Mouse (Mus musculus) T-helper 1 cell (primary cell): ENCODE data around the gene Gmeb2.
"Not testable (repeated sequence)": the region's sequence is repeated elsewhere in the genome, so short reads cannot be mapped to it uniquely, and the experiment has no call there.

Experiments
- in situ Hi-C: fragments of 300-600 bp; cut with MboI, MseI; formaldehyde crosslinking; loops from one replicate; pipeline ENCODE4 v1.15.1; 2025; ENCODE audit warnings: high pct_unique_total_duplicates

Gene Gmeb2

DNA sequence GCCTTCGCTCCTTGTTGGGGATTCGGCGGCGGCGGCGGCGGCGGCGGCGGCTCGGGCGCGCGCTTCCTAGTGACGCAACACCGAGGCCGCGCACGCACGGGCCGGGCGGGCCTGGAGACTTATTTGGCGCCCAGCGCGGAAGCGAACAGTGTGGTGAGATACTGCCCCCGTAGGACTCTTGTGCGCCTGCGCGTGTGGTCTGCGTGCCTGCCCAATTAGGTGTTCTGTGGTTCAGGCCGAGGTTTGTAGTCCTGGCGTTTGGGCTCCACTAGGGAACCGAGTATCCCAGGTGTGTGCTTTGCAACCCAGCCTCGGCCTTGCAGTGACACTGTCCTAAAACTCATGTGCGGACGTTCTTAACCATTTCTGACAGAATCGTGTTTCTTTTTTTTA lies at the start of gene Gmeb2:
Gene Gmeb2 (minus strand): TSS at position 78 of the 393 bp plus-strand sequence.
- in situ Hi-C loops = not testable (repeated sequence)

DNA sequence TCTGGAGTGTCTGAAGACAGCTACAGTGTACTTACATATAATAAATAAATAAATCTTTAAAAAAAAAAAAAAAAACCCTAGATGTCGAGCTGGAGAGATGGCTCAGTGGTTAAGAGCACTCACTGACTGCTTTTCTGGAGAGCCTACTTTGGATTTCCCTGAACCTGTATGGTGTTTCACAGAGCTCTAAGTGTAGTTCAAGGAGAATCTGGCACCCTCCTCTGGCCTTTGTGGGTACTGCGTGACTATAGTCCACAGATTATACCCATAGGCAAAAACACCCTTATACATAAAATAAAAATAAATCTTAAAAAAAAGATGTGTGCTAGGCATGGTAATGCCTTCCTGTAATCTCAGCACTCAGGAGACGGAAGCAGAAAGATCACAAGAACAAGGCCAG lies 46.2 kb upstream of the Gmeb2 start:
- in situ Hi-C loops = no loop called here

DNA sequence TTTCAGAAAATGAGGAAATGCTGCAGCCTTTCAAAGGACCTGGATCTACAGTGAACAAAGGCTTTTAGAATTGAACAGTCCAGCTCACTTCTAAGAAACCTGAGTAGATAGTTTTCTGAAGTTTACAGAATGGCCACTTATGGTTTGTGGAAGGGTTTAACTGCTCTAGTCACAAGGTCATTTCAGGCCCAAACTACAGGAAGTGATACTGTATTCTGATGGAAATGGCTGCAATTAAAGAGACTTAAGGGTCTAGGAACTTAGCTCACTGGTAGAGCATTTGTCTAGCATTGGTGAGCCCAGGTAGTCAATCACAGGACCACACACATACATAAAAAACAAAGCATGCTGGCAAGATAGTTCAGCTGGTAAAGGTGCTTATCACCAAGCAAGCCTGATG lies 44.7 kb upstream of the Gmeb2 start:
- in situ Hi-C loops = no loop called here

DNA sequence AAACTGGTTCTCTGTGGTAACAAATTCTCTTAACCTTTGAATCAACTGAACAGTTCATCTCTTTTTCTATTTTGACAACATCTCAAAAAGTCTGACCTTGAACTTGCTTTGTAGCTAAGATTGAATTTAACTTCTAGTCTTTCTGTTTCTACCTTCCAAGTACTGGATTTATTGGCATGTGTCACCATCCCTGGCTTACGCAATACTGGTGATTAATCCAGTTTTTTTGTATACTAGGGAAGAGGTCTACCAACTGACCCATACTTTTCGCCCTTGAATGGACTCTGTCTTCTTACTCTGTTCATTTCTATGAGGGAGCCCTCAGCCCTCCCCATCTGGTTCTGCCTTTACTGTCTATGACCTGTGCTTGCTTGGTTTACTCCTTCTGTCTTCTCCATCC lies 38.3 kb upstream of the Gmeb2 start:
- in situ Hi-C loops = no loop called here

DNA sequence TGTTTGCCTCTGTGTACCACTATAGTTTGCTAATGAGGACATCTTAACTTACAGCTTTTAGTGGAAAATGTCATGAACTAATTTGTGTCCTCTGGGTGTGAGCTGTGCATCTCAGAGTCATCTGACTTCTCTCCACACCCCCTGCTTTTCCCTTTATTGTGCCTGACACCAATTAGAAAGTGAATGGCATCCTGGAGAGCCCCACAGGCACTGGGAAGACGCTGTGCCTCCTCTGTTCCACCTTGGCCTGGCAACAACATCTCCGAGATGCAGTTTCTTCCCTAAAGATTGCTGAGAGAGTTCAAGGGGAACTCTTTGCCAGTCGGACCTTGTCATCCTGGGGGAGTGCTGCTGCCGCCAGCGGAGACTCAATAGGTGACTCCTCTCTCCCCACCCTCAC lies 34.3 kb upstream of the Gmeb2 start:
- in situ Hi-C loops = no loop called here

DNA sequence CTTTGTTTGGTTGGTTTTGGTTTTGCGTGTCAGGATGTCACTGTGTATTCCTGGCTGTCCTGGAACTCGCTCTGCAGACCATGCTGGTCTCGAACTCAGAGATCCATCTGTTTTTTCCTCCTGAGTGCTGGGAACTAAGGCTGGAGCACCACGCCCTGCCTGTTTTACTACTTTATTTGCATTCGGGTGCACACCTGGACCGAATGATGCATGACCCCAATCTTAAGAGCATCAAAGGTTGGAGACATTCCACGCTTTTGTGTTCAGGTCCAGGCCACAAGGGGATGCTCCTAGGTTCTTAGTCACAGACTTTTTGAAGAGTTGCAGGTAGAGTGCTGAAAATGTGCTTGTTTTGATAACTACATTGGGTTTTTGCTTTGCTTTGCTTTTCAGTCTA lies 32.3 kb upstream of the Gmeb2 start:
- in situ Hi-C loops = no loop called here

DNA sequence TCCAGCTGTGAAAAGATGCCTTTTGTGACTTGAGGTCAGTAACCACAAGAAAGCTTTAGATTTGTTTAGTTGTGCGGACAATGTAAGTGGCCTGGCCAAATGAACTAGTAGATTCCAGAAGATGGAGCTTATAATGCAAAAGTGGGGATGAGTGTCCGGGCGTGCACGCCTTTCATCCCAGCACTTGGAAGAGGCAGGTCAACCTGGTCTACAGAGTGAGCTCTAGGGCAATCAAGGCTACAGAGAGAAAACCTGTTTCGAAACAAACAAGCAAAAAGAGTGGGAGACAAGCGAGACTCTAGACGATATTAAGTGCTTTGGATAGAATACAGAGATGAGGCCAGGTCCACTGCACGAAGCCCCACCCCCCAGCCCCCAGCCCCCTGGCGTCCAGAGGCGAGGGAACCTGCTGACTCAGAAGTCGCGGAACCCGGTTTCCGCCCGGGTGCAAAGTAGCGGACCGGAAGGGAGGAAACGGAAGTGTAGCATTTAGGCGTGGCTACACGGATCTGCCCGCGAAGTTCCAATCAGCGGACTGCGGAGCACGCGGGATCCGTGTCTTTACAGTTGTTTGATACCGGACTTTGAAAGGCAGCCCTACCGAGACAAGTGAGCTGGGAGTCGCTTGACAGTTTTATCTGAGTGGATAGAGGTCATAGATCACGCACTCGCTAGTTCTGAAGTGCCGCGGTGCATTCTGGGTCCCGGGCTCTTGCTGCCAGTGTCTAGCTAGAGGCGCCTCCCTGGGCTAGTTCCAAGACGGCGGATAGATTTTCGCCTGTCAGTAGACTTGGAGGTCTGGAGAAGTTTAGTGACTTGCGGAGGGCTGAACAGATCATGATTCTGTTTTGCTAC lies 31.6 kb upstream of the Gmeb2 start, which contains the start of gene Rtel1:
Gene Rtel1 (plus strand): TSS at position 492 of the 855 bp plus-strand sequence.
- in situ Hi-C loops = no loop called here

DNA sequence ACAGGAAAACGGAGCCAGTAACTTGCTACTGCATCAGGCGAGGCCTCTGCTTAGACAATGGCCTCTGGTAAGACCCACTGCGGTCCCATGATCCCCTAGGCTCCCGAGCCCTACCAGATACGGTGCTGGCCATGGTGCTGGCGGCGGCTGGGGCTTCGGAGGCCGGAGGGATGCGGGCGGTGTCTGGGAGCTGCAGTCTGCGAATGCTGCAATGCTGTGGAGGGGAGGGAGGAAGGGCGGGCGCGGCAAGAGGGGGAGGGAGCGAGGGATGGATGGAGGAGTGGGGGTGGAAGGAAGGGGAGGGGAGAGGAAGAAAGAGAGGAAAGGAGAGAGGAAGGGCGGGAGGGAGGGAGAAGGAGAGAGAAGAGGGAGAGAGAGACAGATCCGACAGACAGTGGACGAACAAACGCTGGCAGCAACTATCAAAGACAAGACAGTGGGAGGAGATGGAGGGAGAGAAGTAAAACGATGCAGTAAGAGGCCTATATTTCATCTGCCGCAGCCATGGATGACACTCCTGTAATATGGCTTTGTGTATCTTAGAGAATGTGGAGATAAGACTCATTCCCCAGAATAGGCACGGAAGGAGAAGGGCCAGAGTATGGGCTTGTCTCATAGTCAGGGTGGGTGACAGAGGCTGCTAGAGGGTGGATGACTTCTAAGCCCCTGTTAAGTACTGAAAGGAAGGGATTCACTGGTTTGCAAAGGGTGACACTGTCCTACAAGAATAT lies 26.4 kb upstream of the Gmeb2 start, which contains the start of gene Stmn3:
Gene Stmn3 (minus strand): TSS at position 421 of the 731 bp plus-strand sequence.
- in situ Hi-C loops = no loop called here

DNA sequence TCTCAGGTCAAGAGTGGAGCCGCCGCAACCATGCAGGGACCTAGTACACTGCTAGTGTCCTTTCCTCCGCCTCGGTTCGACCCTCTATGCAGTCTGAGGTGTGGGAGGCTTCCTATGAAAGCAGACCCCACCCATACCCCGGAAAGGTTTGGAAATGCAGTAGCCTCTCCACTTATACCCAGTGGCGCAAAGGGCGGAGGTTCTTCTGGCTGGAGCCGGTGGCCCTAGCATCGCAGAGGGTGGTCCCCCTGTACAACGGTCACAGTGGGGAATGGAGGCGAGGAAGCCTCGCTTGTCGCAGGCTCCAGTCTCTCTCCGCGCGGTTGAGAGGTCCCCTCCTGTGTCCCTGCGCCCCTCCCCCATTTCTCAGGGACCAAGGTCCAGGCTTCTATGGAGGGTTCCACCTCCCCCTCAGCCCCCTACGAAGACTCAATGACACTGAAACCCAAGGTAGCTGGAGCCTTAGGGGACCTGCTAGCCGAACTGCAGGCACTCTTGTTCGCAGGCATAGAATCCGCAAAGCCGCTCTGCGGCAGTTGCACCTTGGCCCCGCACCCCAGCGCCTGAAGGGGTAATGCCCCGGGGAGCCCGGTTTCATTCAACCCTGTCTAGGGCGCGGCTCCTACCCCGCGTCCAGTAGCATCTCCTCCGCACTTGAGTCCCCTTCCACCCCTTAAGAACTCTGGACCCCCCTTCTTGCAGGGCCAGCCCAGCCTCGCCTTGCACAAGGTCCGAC lies 25.7 kb upstream of the Gmeb2 start:
- in situ Hi-C loops = no loop called here

DNA sequence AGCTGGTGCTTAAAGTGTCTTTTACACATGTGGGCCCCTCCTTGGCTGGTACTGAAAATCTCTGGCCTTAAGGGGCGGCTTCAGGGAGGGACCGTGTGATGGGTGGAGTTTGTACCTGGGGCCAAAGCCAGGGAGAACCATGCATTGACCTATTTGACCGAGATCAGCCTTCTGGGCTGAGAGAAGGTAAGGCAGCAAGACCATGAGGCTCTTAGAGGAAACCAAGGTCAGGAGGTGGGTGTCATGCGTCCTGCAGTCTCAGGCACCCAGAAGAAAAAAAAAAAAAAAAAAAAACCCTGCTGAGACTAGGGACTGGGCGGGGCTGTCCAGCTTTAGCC lies 25.1 kb upstream of the Gmeb2 start:
- in situ Hi-C loops = no loop called here

DNA sequence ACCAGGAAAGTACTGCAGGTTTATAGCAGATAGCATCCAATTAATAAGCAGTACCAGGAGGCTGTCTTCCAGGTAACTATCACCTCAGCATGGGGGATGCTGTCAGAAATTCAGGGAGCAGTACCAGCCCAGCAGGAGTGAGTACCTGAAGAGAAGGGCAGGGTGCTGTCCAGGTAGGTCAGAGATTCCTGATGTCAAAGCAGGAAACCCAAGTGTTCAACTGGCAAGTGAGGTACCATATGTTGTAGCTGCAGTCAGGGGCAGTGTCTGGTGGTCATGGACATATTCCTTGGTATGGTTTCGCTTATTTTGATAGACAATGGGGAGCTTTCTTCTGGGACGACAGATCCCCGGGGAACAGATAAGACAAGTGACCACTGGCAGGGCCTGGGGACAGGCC lies 24.6 kb upstream of the Gmeb2 start:
- in situ Hi-C loops = no loop called here

DNA sequence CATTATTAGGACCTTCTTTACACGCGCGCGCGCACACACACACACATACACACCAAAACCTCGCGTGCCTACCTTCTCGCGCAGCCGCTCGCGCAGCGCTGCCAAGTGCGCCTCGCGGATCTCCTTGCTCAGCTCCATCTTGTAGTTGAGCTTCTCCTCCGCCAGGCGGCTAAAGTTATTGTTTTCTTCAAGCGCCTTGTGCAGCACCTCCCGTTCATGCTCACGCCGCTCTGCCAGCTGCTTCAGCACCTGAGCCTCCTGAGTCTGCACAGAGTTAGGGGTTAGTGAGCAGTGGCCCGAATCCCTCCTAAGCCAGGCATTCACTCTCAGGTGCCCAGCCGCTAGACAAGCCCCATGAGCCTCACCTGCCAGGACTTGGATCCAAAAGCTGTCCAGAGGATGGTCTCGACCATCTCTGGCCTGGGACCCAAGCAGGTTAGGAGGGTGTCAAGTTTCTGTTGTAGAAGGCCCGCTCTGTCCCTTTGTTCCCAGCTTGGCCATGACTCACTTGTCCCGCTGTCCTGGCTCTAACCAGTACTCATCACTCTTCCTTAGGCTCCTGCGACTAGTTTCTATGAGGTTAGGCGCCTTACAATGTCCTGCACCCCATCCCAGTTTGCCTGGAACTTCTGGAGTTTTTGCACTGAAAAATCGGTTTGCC lies 19.4 kb upstream of the Gmeb2 start:
- in situ Hi-C loops = no loop called here

DNA sequence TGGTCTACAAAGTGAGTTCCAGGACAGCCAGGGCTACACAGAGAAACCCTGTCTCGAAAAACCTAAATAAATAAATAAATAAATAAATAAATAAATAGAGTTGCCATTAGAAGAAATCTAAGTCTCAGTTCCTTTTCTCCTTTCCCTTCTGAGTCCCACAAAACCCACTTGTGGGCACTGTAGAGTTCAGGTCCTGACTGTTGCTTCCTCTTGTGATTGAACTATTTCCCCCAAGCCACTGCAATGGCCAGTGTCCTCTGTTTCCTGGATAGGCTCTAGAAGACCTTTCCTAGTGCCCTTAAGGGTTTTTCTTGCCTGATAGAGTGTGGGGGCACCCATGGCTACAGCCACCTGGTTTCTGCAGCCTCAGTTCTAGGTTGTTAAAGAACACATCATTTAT lies 17.1 kb upstream of the Gmeb2 start:
- in situ Hi-C loops = no loop called here

DNA sequence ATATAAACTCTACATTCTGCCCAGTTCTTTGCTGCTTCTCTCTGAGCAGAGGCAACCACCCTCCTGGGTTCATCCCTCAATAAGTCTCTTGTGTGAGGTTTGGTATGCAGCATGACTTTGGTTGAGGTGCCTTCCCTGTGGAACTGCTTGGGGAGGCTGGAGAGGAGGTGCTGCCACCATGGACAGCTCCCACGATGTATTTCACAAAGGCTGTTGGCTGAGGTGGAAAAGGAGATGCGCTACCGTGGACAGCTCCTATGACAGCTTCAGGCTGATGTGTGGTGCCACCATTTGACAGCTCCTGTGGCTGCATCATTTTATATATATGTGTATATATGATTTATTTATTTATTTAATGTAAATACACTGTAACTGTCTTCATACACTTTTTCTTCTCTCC lies 14.2 kb upstream of the Gmeb2 start:
- in situ Hi-C loops = no loop called here

DNA sequence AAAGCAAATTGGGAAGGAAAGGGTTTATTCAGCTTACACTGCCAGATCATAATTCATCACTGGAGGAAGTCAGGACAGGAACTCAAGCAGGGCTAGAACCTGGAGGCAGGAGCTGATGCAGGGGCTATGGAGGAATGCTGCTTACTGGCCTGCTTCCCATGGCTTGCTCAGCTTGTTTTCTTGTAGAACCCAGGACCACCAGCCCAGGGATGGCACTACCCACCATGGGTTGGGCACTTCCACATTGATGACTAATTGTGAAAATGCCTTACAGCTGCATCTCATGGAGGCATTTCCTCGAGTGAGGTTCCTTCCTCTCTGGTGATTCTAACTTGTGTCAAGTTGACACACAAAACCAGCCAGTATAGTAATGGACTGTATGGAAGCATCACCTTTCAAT lies 3.1 kb upstream of the Gmeb2 start:
- in situ Hi-C loops = no loop called here

DNA sequence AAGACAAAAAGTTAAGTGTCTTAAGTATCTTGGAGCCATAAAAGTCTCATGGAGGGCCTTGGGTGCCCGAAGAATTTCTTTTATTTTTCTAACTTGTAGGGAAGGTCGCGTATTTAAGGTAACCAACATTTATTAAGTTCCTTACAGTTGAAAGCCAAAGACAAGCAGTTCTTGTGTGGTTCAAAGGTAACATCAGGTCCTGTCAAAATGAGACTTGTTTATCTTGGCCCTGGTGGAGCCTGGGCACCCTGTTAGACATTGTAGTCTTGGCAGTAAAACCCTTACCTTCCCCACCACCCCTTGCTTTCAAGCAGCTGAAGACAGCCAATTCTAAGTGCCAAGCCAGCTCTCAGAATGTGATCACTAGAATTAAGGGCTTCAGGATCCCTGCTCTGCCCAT lies 856 bp upstream of the Gmeb2 start:
- in situ Hi-C loops = no loop called here

DNA sequence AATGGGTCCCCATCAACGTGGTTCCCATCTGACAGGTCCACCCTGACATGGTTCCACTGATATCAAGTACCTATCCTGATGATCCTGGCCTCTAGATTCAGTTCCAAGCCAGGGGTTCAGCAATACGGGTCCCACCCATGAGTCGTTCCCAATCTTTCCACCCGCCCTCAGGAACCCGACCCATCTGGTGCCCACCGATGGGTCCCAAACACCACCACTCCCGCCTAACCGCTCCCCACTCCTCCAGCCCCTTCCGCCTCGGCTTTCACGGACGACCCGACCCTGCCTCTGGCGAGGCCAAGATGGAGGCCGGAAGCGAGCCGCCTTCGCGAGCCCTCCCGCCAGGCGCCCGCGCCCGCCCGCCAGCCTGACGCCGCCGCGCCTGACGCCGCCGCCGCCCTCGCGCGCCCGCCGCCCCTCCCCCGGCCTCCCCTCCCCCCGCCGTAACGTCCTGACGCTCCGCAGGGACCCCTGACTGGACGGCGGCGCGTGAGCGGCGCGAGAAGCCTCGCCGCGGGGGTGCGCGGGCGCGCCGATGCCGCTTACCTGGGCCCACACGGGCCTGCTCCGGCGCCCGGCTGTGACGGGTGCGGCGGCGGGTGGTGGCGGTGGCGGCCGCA lies 387 bp downstream of the Gmeb2 start:
- in situ Hi-C loops = no loop called here

DNA sequence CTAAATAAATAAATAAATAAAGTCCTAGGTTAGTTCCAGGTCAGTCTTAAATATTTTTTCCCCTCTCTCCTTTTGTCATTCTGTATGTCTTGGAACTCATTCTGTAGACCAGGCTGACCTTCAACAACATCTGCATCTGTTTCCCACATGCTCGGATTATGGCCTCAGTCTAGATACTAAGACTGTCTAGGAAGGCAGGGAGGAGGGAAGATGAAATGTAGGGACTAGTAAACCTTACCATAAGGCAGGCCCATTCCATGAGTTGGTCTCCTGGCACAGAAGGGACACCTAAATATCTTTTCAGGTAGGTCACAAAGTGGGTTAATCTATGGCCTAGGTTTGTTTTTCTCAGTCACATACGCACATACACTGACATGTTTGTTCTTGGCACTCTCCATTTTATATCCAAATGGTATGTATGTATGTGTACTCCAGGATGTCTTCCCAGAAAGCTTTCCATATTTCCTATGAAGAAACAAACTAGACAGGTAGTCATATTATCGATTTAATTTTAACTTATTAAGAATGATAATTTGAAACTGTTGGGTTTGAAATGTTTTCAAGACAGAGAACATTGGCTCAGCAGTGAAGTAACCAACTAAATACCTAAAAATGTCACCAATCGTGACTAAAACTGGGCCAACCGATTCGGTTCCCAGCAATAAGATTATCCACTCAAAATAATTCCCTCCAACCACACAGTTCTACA lies 1.1 kb downstream of the Gmeb2 start:
- in situ Hi-C loops = no loop called here

DNA sequence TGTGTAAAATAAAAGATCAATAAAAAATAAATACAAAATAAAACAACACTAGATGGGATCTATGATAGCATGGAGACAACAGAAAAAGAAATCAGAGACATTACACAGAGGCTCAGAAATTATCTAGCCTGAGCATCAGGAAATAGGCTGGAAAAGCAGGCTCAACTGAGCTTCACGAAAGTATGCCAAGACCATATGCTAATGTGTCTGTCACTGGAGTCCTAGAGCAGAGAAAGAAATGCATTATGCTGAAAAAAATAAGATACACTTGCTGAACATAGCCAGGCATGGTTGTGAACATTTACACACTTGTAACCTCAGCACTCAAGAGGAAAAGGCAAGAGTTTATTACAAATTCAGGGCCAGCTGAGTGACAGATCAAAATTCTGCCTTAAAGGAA lies 7.9 kb downstream of the Gmeb2 start:
- in situ Hi-C loops = no loop called here

DNA sequence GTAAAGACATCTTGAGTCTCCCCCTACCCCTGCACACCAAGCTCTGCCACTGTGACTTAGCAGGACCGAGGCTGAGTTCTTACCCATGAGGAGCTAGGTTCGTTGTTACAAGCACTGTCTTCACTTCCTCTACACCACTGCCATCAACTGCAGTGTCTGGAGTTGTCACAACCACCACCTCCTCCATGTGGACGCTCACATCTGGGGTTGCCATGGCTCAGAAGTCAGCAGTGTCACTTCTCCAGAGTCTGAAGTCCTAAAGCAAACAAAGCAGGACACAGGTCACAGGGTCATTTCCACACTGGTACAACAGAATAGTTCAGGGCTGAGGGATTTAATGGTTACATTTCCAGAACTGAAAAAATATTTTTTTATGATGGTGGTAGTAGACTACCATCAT lies 10.0 kb downstream of the Gmeb2 start:
- in situ Hi-C loops = no loop called here

DNA sequence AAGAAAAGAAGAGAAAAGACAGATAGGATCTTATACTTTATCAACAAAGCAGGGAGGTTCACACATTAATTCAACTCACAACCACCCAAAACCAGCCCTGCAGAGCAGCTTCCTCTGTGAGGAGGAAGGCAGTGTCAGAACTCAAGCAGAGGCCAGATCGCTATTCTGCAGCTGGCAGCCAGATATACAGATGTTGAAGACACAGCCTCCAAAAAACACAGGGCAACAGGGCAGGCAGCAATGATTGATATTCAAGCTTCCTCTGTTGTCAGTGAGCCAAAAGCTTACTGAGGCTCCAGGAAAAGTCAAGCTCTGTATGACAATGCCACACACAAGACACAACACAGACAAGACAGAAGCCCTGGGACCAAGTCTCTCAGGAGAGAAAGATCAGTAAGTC lies 11.1 kb downstream of the Gmeb2 start:
- in situ Hi-C loops = no loop called here
